Mouse (Mus musculus) ES-Bruce4 (cell line): ENCODE measurements at regions not wholly inside any gene's neighbourhood (a gene's known extent, or its start where the extent isn't known, plus 50 kb on each side); places are given as distances from the start of the nearest gene placed in this dataset.

Experiments
- CTCF ChIP-seq: IDR thresholded peaks from one replicate; pipeline ENCODE4 v1.8.1; 2011; ENCODE audit warnings: low read depth, low read length
- POLR2A ChIP-seq: IDR thresholded peaks from one replicate; pipeline ENCODE4 v1.8.1; 2011; ENCODE audit warnings: low read length; ENCODE audit not compliant: insufficient read depth

DNA sequence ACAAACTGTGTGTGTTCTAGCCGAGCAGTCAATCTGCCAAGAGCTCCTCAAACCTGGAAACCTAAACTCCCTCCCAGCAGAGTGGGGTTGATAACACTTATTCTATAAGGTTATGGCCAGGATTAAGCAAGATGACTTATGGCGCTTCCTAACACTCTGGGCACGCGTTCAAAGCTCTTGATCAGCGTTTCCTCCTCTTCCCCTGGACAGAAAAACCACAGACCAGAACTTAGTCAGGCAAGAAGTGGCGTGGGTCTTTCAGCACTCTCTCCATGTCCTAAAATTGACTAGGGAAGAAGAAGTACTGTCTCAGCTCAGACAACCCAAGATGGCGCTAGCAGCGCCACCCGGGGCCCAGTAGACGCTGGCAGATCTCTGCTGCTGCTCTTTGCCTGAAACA, 52.7 kb upstream of the Eps8l3 start:
- TF ChIP-seq CTCF (no peak), POLR2A (no peak)
